Mouse (Mus musculus) forebrain, embryonic 14.5 days (tissue): ENCODE measurements around the gene Ltbp4. TPM values are rescaled to one million over a fixed set of nuclear protein-coding genes. Genes with fewer than 3 reads are reported as not detected.
A peak's percentile ranks its signal among the peaks of the same experiment; 100 is the strongest.

Source experiments
- ATAC-seq: fragments of 200-750 bp; cut with Nextera tagmentation; 2 replicates; pipeline ENCODE4 v1.8.0; 2017; ENCODE audit warnings: mild to moderate bottlenecking, moderate library complexity
- DNase-seq: peaks from one replicate; pipeline ENCODE4 v3.0.0-alpha.2; 2015; ENCODE audit warnings: low spot score
- H3K27ac ChIP-seq: fragments of 300-500 bp; sonication (generic); 2 replicates; pipeline ENCODE4 v1.5.1; 2014; ENCODE audit warnings: low read depth, mild to moderate bottlenecking, control low read depth, low read length, moderate library complexity
- H3K27me3 ChIP-seq: fragments of 300-500 bp; sonication (generic); replicated peaks from 2 replicates; pipeline ENCODE4 v1.6.1; 2014; ENCODE audit warnings: low read length, control low read depth, mixed read lengths; ENCODE audit not compliant: control insufficient read depth, insufficient read depth
- H3K36me3 ChIP-seq: fragments of 300-500 bp; sonication (generic); 2 replicates; pipeline ENCODE4 v1.6.1; 2014; ENCODE audit warnings: low read length, control low read depth; ENCODE audit not compliant: control insufficient read depth, insufficient read depth
- H3K4me1 ChIP-seq: fragments of 300-500 bp; sonication (generic); 2 replicates; pipeline ENCODE4 v1.6.1; 2014; ENCODE audit warnings: antibody characterized with exemption, low read length, control low read depth; ENCODE audit not compliant: control insufficient read depth, insufficient read depth
- H3K4me2 ChIP-seq: fragments of 300-500 bp; sonication (generic); 2 replicates; pipeline ENCODE4 v1.6.1; 2014; ENCODE audit warnings: mild to moderate bottlenecking, control low read depth, low read length
- H3K4me3 ChIP-seq: fragments of 300-500 bp; sonication (generic); 2 replicates; pipeline ENCODE4 v1.5.1; 2014; ENCODE audit warnings: low read depth, low read length, control low read depth
- H3K9ac ChIP-seq: fragments of 300-500 bp; sonication (generic); 2 replicates; pipeline ENCODE4 v1.6.1; 2014; ENCODE audit warnings: mild to moderate bottlenecking, low read length, control low read depth, moderate library complexity
- H3K9me3 ChIP-seq: fragments of 300-500 bp; sonication (generic); replicated peaks from 2 replicates; pipeline ENCODE4 v1.6.1; 2016; ENCODE audit warnings: low read length, control low read depth, mixed read lengths; ENCODE audit not compliant: control insufficient read depth
- WGBS: fragments of 180-500 bp; shearing (Covaris S2); extraction: QIAGEN DNeasy Blood & Tissue Kit; methylation state at CpG from one replicate; pipeline ENCODE4 v1.1.7; 2014; 5-methylcytosine and 5-hydroxymethylcytosine counted together
- polyA plus RNA-seq: library from polyadenylated mRNA; unstranded; fragments of >200 nt; fragmentation: Nextera tagmentation; extraction: Ambion mirVana; gene quantifications from 2 replicates; pipeline ENCODE4 v1.2.1, GENCODE M21; 2014

The Ltbp4 gene
- polyA plus RNA-seq, 1 experiment from 2014 or later: 8.0 TPM

DNA sequence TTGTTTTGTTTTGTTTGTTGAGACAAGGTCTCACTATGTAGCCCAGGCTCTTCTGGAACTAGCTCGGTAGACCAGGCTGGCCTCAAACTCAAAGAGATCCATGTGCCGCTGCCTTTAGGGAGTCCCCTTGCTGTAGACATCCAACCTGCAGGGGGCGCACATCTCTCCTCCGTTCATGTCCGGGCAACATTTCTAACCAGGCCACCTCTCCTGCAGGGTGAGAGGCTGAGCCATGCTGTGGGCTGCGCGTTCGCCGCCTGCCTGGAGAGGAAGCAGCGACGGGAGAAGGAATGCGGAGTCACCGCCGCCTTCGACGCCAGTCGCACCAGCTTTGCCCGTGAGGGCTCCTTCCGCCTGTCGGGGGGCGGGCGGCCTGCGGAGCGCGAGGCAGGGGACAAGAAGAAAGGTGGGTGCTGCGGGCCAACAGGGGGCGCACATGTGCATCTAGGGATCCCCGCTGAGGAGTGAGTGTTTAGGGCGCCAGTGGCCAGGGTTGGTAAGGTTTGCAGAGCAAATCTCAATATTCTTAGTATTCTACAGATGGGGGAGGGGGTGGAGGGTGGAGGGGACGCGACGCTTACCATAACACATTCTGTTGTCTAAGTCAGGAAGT is 63.6 kb downstream of the Ltbp4 start:
- Histone ChIP-seq H3K27me3 (no peaks in the 10 kb centered on the region), H3K27ac (no peak overlapping the region), H3K9ac (no peak overlapping the region), H3K4me3 (no peak overlapping the region), H3K36me3 (peaks cover 94% of the 10 kb centered on the region), H3K4me1 (no peaks in the 10 kb centered on the region), H3K9me3 (no peaks in the 10 kb centered on the region), H3K4me2 (no peak overlapping the region)
- ATAC-seq (0 out of 2 replicates have a peak, but pooled peaks have one; percentile 18), DNase-seq (peak; percentile 27)
- WGBS: 62% methylated on average over 32 of the region's 32 CpGs

DNA sequence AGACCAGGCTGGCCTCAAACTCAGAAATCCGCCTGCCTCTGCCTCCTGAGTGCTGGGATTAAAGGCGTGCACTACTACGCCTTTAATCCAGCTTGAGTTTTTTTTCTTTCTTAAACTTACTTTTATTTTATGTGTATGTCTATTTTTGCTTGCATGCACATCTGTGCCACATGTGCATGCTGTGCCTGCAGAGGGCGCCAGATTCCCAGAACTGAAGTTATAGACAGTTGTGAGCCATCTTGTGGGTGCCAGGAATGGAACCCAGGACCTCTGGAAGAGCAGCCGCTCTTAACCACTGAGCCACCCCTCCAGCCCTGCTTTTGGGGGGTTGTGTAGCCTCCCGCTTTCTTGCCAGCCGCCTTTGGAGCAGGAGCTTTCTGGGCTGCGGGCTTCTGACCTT is 66.1 kb downstream of the Ltbp4 start:
- Histone ChIP-seq H3K4me1 (no peaks in the 10 kb centered on the region), H3K9ac (no peak overlapping the region), H3K27ac (no peak overlapping the region), H3K4me2 (no peak overlapping the region), H3K9me3 (no peaks in the 10 kb centered on the region), H3K4me3 (no peak overlapping the region), H3K36me3 (peaks cover 92% of the 10 kb centered on the region), H3K27me3 (no peaks in the 10 kb centered on the region)
- no peak for ATAC-seq
- WGBS: 90% methylated on average over 8 of the region's 8 CpGs
- DNase-seq: no peak

DNA sequence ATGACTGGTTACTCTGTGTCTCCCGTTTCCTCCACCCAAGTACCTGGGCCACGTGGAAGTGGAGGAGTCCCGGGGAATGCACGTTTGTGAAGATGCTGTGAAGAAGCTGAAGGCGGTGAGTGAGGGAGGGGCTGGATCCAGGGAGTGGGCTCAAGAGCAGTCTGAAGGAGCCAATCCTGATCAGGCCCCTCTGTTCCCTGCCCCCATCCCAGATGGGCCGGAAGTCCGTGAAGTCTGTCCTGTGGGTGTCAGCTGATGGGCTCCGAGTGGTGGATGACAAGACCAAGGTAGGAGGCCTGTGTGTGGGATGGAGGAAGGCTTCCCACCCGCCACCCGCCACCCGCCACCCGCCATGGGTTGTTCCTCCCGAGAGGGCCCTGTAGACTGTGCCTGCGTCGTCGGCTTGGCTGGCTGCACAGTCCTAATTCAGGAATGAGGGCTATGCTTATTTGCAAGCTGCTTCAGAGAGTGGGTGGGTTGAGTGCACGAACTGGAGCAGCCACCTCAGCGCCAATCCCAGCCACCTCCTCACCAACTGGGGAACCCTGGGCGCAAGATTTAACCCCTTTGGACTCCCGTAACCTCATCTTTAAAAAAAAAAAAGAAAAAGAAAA is 70.9 kb downstream of the Ltbp4 start:
- 81% methylated on average over 20 of the region's 20 CpGs for WGBS
- Histone ChIP-seq H3K36me3 (peaks cover 97% of the 10 kb centered on the region), H3K4me1 (peaks cover 4% of the 10 kb centered on the region), H3K9me3 (no peaks in the 10 kb centered on the region), H3K9ac (no peak overlapping the region), H3K4me3 (no peak overlapping the region), H3K27me3 (no peaks in the 10 kb centered on the region), H3K27ac (no peak overlapping the region), H3K4me2 (no peak overlapping the region)
- no peak for DNase-seq
- no peak for ATAC-seq

DNA sequence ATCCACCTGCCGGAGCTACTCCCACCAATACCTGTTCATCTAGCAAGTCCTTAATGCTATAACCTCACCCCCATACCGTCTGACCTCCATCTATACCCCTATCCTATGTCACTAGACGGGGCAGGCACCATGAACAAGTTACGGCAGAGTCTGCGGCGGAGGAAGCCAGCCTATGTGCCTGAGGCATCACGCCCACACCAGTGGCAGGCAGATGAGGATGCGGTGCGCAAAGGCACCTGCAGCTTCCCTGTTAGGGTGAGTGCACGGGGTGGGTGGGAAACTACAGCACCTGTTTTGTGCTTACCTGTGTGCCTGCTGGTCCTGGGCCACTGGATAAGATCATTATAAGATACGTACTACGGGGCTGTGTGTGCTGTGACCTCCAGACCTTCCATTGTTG is 72.7 kb downstream of the Ltbp4 start:
- ATAC-seq (no peak), DNase-seq (no peak)
- Histone ChIP-seq H3K4me2 (no peak overlapping the region), H3K9me3 (no peaks in the 10 kb centered on the region), H3K4me3 (no peak overlapping the region), H3K4me1 (peaks cover 21% of the 10 kb centered on the region), H3K9ac (no peak overlapping the region), H3K36me3 (peaks cover 81% of the 10 kb centered on the region), H3K27me3 (no peaks in the 10 kb centered on the region), H3K27ac (no peak overlapping the region)
- 94% methylated on average over 12 of the region's 12 CpGs for WGBS

DNA sequence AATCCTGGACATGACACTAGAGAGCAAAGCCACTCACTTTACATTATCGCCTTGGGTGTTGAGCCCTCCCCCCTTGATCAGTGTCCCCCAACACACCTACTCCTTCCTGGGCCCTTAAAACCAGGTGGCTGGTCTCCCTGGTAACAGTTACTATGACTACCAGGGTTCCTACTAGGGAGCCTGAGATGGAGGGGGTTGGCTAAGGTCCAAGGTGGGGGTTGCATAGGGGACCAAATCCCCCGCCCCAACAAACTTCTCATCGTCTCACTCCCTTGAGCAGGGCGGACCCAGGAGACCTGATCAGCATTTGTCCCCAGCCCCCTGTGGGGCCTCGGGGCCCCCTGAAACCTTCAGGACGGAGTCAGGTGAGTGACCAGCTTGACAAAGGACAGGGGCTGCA is 75.6 kb downstream of the Ltbp4 start:
- H3K4me3 ChIP-seq: no peak overlapping the region
- ATAC-seq (no peak), DNase-seq (no peak)
- H3K27ac ChIP-seq: no peak overlapping the region
- H3K4me2 ChIP-seq: no peak overlapping the region
- H3K36me3 ChIP-seq: peaks cover 53% of the 10 kb centered on the region
- no peaks in the 10 kb centered on the region for H3K9me3 ChIP-seq
- 0 out of 2 replicates have a peak overlapping the region, but pooled peaks have one; percentile 17 for H3K9ac ChIP-seq
- H3K4me1 ChIP-seq: peaks cover 27% of the 10 kb centered on the region
- H3K27me3 ChIP-seq: no peaks in the 10 kb centered on the region
- 58% methylated on average over 6 of the region's 6 CpGs for WGBS

DNA sequence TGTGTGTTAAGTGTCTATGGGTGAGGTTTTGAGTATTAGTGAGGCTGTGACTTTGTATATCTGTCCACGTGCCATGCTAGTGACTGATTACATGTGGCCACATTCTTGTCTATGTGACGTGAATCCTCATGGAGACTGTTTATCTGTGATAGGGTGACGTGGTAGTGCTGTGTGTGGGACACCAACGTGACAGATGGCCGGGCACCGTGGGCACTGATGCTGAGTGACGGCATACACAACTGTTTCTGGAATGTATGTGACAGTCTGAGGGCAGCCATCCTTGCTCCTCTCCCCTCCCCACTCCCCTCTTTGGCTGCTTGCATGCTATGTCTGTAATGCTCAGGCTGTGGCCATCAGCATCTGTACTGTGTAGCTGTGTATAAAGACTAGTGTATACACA is 76.6 kb downstream of the Ltbp4 start:
- ATAC-seq (no peak), DNase-seq (no peak)
- 0 out of 2 replicates have a peak overlapping the region, but pooled peaks have one; percentile 6 for H3K27ac ChIP-seq
- peaks cover 44% of the 10 kb centered on the region for H3K36me3 ChIP-seq
- 59% methylated on average over 7 of the region's 7 CpGs for WGBS
- no peaks in the 10 kb centered on the region for H3K9me3 ChIP-seq
- H3K9ac ChIP-seq: peak overlapping the region; percentile 91
- peak overlapping the region; percentile 74 for H3K4me3 ChIP-seq
- no peaks in the 10 kb centered on the region for H3K27me3 ChIP-seq
- peaks cover 27% of the 10 kb centered on the region for H3K4me1 ChIP-seq
- peak overlapping the region; percentile 88 for H3K4me2 ChIP-seq

DNA sequence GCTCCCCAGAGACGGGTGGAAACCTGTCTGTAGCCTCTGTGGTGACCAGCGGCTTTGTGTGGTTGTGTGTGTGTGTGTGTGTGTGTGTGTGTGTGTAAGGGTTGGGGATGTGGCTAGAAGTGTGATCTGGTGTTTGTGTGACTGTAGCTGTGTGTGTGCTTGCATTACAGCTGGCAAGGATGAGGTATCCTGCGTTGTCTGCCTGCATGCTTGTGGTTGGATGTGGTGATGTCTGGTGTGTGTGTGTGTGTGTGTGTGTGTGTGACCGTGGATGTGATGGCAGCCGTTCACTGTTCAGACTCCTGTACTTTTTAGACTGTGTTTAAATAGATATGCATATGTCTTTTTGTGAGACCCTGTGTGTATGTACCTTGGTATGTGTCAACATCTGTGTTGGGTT is 77.7 kb downstream of the Ltbp4 start:
- H3K36me3 ChIP-seq: peaks cover 33% of the 10 kb centered on the region
- H3K27me3 ChIP-seq: no peaks in the 10 kb centered on the region
- H3K27ac ChIP-seq: peak overlapping the region; percentile 87
- peak overlapping the region; percentile 88 for H3K4me2 ChIP-seq
- peak overlapping the region; percentile 91 for H3K9ac ChIP-seq
- ATAC-seq (no peak), DNase-seq (peak; percentile 42)
- H3K4me3 ChIP-seq: peak overlapping the region; percentile 74
- H3K9me3 ChIP-seq: no peaks in the 10 kb centered on the region
- peaks cover 27% of the 10 kb centered on the region for H3K4me1 ChIP-seq
- 28% methylated on average over 5 of the region's 5 CpGs for WGBS

DNA sequence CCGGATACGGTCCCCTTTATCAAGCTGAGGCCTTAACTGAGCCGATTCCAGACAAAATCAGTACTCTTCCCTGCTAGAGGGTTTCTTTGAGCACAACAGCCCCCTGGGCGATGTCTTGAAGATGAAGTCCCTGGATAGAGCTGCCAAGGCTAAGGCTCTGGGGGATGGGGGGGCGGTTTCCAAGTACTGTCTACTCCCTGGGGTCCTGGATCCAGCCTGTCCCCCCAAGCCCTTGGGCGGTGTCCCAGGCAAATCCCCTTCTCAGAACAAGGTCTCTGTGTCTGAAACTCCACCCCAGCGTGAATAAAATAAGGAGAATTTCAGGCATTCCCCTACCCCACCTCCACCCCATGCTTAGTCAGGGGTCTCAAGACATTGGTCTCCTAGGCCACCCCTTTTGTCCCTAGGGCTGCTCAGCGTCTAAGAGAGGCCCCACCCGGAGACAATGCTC is 78.2 kb downstream of the Ltbp4 start:
- peak overlapping the region; percentile 87 for H3K27ac ChIP-seq
- peak overlapping the region; percentile 74 for H3K4me3 ChIP-seq
- WGBS: under 1% methylated on average over 9 of the region's 9 CpGs
- H3K27me3 ChIP-seq: no peaks in the 10 kb centered on the region
- H3K9me3 ChIP-seq: no peaks in the 10 kb centered on the region
- peak; percentile 45 for DNase-seq
- H3K9ac ChIP-seq: peak overlapping the region; percentile 91
- H3K36me3 ChIP-seq: peaks cover 28% of the 10 kb centered on the region
- peaks cover 27% of the 10 kb centered on the region for H3K4me1 ChIP-seq
- 0 out of 2 replicates have a peak, but pooled peaks have one; percentile 2 for ATAC-seq
- H3K4me2 ChIP-seq: peak overlapping the region; percentile 88
